Mouse (Mus musculus) T-helper 2 cell (primary cell): ENCODE measurements around the gene Olfr782.
"Not testable (repeated sequence)": the region's sequence is repeated elsewhere in the genome, so short reads cannot be mapped to it uniquely, and the experiment has no call there.

ENCODE experiments used
- in situ Hi-C: fragments of 300-600 bp; cut with MboI, MseI; formaldehyde crosslinking; loops from one replicate; pipeline ENCODE4 v1.15.1; 2025; ENCODE audit warnings: high pct_unique_total_duplicates

Olfr782 gene

GRCm38 (mm10) chr10:129348550-129348949 lies at the start of gene Olfr782:
TSS of gene Olfr782 (plus strand) at chr10:129348850.
- in situ Hi-C loops: no loop called here

GRCm38 (mm10) chr10:129312973-129313372 lies 35.7 kb upstream of the Olfr782 start:
- in situ Hi-C loops: loop anchor here (5.0 kb wide), 1 partner anchor 39 kb away; no protein-coding TSS in a partner anchor

GRCm38 (mm10) chr10:129313521-129313920 lies 35.1 kb upstream of the Olfr782 start:
- in situ Hi-C loops: loop anchor here (5.0 kb wide), 1 partner anchor 39 kb away; no protein-coding TSS in a partner anchor

GRCm38 (mm10) chr10:129317817-129318216 lies 30.8 kb upstream of the Olfr782 start, which contains the start of gene Olfr780:
TSS of gene Olfr780 (plus strand) at chr10:129318117.
- in situ Hi-C loops: no loop called here

- in situ Hi-C loops: no loop called here
Observed at GRCm38 (mm10) chr10:129328554-129328953, 20.1 kb upstream of the Olfr782 start, which contains the start of gene Olfr781. TSS of gene Olfr781 (plus strand) at chr10:129328854.

- in situ Hi-C loops: loop anchor here (5.0 to 10.0 kb wide), 2 partner anchors 40 to 128 kb away; no protein-coding TSS in a partner anchor
Observed at GRCm38 (mm10) chr10:129352475-129352874, 3.8 kb downstream of the Olfr782 start.

GRCm38 (mm10) chr10:129356496-129356895 lies 7.8 kb downstream of the Olfr782 start:
- in situ Hi-C loops: loop anchor here (10.0 kb wide), 1 partner anchor 132 kb away; no protein-coding TSS in a partner anchor

GRCm38 (mm10) chr10:129357307-129357706 lies 8.7 kb downstream of the Olfr782 start:
- in situ Hi-C loops: loop anchor here (10.0 kb wide), 1 partner anchor 133 kb away; no protein-coding TSS in a partner anchor

- in situ Hi-C loops: not testable (repeated sequence)
Observed at GRCm38 (mm10) chr10:129374051-129374450, 25.4 kb downstream of the Olfr782 start.

- in situ Hi-C loops: no loop called here
Observed at GRCm38 (mm10) chr10:129383783-129384182, 35.1 kb downstream of the Olfr782 start, which contains the start of gene Olfr784. TSS of gene Olfr784 (plus strand) at chr10:129384083.

- in situ Hi-C loops: no loop called here
Observed at GRCm38 (mm10) chr10:129400892-129401291, 52.2 kb downstream of the Olfr782 start.
